Comparison of ENCODE assay signal across 9 mouse cellular contexts in genomic region chr7:28464416-28465212, GRCm38 (mm10). TPM values are rescaled to one million over a fixed set of nuclear protein-coding genes. Genes with fewer than 3 reads are reported as not detected.
DNase-seq lines count a peak whose midpoint lies in the region; ATAC-seq and TF ChIP-seq lines count a peak whose summit lies in the region.
"Had no signal": no experiment of that assay in that cellular context is flagged by ENCODE, and none has a peak within 500 bp of the region (broad histone marks: within the 10 kb centered on the region; RNA-seq: fewer than 3 reads in every experiment).

No protein-coding gene starts in this region.

- peak; percentile 49 for DNase-seq in 3134 (ENCODE audit: extremely low read depth, insufficient read length, low spot score)
- DNase-seq in ES-E14 (ENCODE audit: low read depth, low spot score): no peak
- DNase-seq in cerebellum, postnatal 25 days: peak; percentile 88 to 94
- DNase-seq in layer of hippocampus, adult 9-11 months: peak; percentile 95
- peak; percentile 83 for DNase-seq in lung, postnatal 10 days
- peak; percentile 89 for DNase-seq in right cerebral cortex, postnatal 25 days
- DNase-seq in thymus, postnatal 36 days: no peak

- in situ Hi-C loops in ES-E14 (cut with MboI; ENCODE audit: low sequenced_read_pairs in 2 of 2, unreplicated experiment in 2 of 2): no loop called here

- H3K4me1 ChIP-seq in ES-E14 (ENCODE audit: control insufficient read depth in 2 of 2, insufficient read depth in 2 of 2, low read length in 2 of 2, poor library complexity in 1 of 2): peaks cover 0 to 12% of the 10 kb centered on the region in 2 experiments; a peak in 3 of 4 replicates

- peak; percentile 75 to 84 for ATAC-seq in hematopoietic stem cell, adult 5-6 weeks (replicated peaks in 1 of 2; ENCODE audit: insufficient read depth in 1 of 2, low FRiP score in 2 of 2, low TSS enrichment in 1 of 2, low read depth in 1 of 2, poor library complexity in 2 of 2, severe bottlenecking in 2 of 2)

- H3K36me3 ChIP-seq in ES-E14 (ENCODE audit: control insufficient read depth, insufficient read depth, low read length, poor library complexity, severe bottlenecking): peaks cover 6% of the 10 kb centered on the region; the same call in 1 of the 2 replicates

- H3K9ac ChIP-seq in ES-E14 (ENCODE audit: insufficient read depth, low read depth, low read length, poor library complexity, severe bottlenecking): no peak overlapping the region

- H3K4me3 ChIP-seq in ES-E14 (ENCODE audit: insufficient read depth in 1 of 2, low read depth in 1 of 2, low read length in 2 of 2, poor library complexity in 1 of 2, severe bottlenecking in 1 of 2): peak overlapping the region in 1 of 2 experiments; percentile 25; a peak in 2 of 4 replicates
- H3K4me3 ChIP-seq: erythroblast, embryonic 14.5 days had no signal

- no peaks in the 10 kb centered on the region for H3K9me3 ChIP-seq in ES-E14 (ENCODE audit: control insufficient read depth, insufficient read depth, low read depth, low read length)

- H3K27ac ChIP-seq in ES-E14 (ENCODE audit: insufficient read depth, low read depth, low read length, poor library complexity, severe bottlenecking): no peak overlapping the region

TF ChIP-seq in ES-E14, 5 proteins besides CTCF, POLR2A, EP300 and RAD21:
- TF ChIP-seq MAFK (IDR thresholded peaks at IDR 0.05; ENCODE audit: insufficient read depth, low read depth, low read length) (no peak), CHD2 (IDR thresholded peaks at IDR 0.05; ENCODE audit: low read depth, low read length) (peak; percentile 84)

RNA-seq across cellular contexts. Expression of gene Lrfn1, which starts 12.8 kb away (rescaled TPM):
- total RNA-seq in ES-E14 (2012; rRNA removed): 17.1 and 32.6 TPM in 2 replicates
- total RNA-seq in hematopoietic stem cell, adult 5-6 weeks (2017): 2.2 and 8.7 TPM in 2 replicates

RNA-seq across cellular contexts. Expression of gene Gmfg, which starts 27.4 kb away (rescaled TPM):
- total RNA-seq in ES-E14 (2012; rRNA removed): 12.7 and 17.2 TPM in 2 replicates
- total RNA-seq in hematopoietic stem cell, adult 5-6 weeks (2017): 584 and 882 TPM in 2 replicates

RNA-seq across cellular contexts. Expression of gene Ifnl2, which starts 45.6 kb away (rescaled TPM):
- total RNA-seq in ES-E14 (2012; rRNA removed): not detected in 2 replicates
- not detected in 2 replicates for total RNA-seq in hematopoietic stem cell, adult 5-6 weeks (2017)

RNA-seq across cellular contexts. Expression of gene Ifnl3, which starts 58.0 kb away (rescaled TPM):
- total RNA-seq in ES-E14 (2012; rRNA removed): not detected in 2 replicates
- not detected in 2 replicates for total RNA-seq in hematopoietic stem cell, adult 5-6 weeks (2017)

Comparison
In these comparisons a context has a peak if more than half of its experiments do, and no peak if none do; other contexts are left out.
1. DNase-seq: peak in 3134 (single experiment), cerebellum, postnatal 25 days (2 of 2), layer of hippocampus, adult 9-11 months (single experiment), lung, postnatal 10 days (single experiment) and right cerebral cortex, postnatal 25 days (single experiment); none in ES-E14 (single experiment) and thymus, postnatal 36 days (0 of 2).
2. RNA of gene Gmfg, which starts 27.4 kb away (total RNA-seq): 584 to 882 TPM in hematopoietic stem cell, adult 5-6 weeks; 12.7 to 17.2 TPM in ES-E14; every median in the first group is over 10 times any median in the second.